Mouse (Mus musculus): Measurements from ENCODE around the gene Gm614.
A peak's percentile ranks its signal among the peaks of the same experiment; 100 is the strongest.

Gene Gm614

GRCm38 (mm10) chrX:101260441-101261325 is 3.1 kb downstream of the Gm614 start:
- DNase-seq (ENCODE audit: low spot score in 2 of 2) = no peak

DNA sequence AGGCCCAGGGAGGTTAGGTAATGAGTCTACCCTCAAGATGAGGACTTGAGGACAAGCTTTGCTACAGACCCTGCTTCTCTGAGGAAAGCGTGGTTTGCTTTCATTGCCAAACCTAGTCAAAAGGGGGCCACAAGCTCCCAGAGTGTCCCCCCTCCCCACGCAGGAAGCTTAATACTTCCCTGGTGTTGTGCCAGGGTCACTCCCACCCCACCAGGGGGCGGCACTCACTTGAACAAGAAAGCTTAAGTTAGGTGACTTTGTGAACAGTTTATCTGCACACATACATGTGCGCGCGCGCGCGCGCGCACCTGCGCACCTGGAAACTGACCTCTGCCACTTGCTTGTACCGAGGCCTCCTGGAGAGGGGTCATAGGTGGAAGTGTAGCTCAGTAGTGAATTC is 7.2 kb downstream of the Gm614 start:
- no peak for DNase-seq (ENCODE audit: low spot score in 2 of 2)

- DNase-seq (ENCODE audit: low spot score in 2 of 2) = no peak
Observed at GRCm38 (mm10) chrX:101254740-101255139, 9.1 kb downstream of the Gm614 start.

DNA sequence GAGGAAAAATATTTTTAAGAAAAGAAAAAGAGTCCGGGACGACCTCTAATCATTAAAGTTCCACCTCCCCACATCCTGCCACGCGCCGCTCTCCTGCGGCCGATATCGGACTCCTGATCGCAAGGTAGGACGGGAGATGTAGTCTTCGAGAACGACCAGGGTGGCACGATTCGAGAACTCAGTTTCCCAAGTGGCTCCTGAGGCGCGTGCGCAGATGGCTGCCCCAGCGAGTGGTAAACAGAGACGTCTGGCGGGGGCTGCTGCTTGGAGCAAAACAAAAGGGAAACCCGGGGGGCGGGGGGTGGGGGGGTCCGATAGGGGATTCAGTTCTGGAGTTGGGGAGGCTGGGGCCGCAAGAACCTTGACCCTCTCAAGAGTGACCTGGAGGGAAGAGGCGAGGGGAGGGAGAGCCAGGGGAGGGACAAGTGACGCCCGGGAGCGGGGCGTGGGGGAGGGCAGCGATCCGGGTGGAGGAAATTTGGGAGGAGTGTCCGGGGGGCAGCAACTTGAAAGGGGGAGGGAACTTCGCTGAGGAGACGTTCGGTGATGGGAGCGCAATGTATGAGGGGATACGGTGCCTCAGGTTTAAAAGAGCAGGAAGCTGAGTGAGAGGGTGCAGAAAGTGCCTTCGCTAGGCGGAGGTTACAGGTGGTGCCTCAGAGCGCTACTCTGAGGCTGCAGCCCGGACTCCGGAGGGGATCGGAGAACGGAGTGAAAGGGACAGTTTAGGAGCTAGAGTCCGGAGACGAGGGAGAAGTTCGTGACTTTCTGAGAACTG is 9.7 kb downstream of the Gm614 start, which contains the start of gene Foxo4:
Foxo4 (plus strand) TSS at position 577 of the 778 bp plus-strand sequence.
- peak; percentile 89 to 90 for DNase-seq (ENCODE audit: low spot score in 2 of 2)

DNA sequence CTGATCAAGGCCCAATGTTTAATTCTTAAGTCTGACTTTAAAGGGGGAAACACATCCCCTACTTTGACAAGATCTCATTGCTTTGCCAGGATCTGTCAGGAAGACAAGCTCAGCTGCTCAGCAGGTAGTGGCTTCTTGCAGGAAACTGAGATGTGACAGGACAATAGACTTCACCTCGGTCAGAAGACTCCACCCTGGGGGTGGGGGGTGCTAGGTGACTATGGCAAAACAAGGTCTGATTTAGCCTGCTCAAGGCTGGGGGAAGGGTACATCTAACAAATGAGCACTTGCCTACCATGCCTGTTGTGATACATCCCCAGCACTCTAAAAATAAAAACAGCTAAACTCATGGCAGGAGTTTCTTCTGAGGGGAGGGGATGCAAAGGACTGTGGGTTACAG is 18.8 kb downstream of the Gm614 start:
- no peak for DNase-seq (ENCODE audit: low spot score in 2 of 2)

GRCm38 (mm10) chrX:101222796-101223162 is 41.0 kb downstream of the Gm614 start:
- no peak for DNase-seq (ENCODE audit: low spot score in 2 of 2)

DNA sequence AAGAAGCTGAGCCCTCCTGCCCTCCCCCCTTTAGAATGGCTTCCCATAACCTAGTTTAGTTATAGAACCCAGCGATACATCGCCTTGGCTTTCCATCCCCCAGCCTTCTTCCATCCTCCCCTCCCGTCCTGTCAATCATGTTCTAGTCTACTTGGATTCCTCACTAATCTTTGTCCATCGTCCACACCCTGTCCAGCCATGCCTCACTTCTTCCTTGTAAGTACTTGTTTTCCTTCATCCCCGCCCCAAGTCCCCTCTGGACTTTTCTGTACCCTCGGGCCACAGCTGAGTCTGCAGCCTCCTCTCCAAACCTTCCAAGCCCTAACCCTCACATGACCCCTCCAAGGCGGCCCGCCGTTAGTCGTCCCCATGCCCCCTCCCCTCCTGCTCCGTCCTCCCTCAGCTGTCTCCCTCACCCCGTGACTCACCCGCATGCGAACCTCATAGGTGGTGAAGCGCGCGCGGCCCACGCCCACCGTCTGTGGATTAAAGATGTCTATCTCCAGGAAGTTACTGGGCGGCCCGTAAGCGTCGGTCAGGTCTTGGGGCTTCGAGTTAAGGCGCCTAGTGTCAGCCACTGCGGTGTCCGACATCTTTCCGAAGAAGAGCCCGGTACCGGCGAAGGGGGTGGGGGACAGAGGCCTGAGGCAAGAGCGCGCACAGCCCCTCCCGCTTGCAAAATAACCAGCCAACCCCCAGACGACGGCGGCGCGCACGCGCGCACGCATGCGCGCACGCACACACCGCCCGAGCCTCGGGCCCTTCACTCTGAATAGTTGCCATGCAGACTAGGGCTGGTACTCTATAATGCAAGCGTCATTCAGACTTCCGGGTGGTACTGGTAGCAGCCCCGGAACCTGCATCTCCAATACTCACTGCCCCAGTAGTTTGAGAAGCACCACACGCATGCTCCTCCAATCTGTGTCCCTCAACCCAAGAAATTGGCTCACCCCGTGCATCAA is 41.7 kb downstream of the Gm614 start, which contains the start of gene Snx12:
Snx12 (minus strand) TSS at position 730 of the 962 bp plus-strand sequence.
- DNase-seq (ENCODE audit: low spot score in 2 of 2) = peak; percentile 93 to 95

All from heart, adult 9 months (tissue).